Mouse (Mus musculus): ENCODE data around the gene Pon1.

Pon1 gene

GRCm38 (mm10) chr6:5129364-5130093 is 64.2 kb downstream of the Pon1 start:
- H3K27me3 ChIP-seq (ENCODE audit: control insufficient read depth, insufficient read depth, low read length, poor library complexity, severe bottlenecking) = no peaks in the 10 kb centered on the region
- DNase-seq (ENCODE audit: low read depth, low spot score) = no peak
- H3K36me3 ChIP-seq (ENCODE audit: control insufficient read depth, insufficient read depth, low read length, poor library complexity, severe bottlenecking) = no peaks in the 10 kb centered on the region

GRCm38 (mm10) chr6:5120229-5120628 is 73.5 kb downstream of the Pon1 start:
- no peaks in the 10 kb centered on the region for H3K27me3 ChIP-seq (ENCODE audit: control insufficient read depth, insufficient read depth, low read length, poor library complexity, severe bottlenecking)
- H3K36me3 ChIP-seq (ENCODE audit: control insufficient read depth, insufficient read depth, low read length, poor library complexity, severe bottlenecking) = no peaks in the 10 kb centered on the region
- no peak for DNase-seq (ENCODE audit: low read depth, low spot score)

- Histone ChIP-seq H3K36me3 (ENCODE audit: control insufficient read depth, insufficient read depth, low read length, poor library complexity, severe bottlenecking) (no peaks in the 10 kb centered on the region), H3K27me3 (ENCODE audit: control insufficient read depth, insufficient read depth, low read length, poor library complexity, severe bottlenecking) (no peaks in the 10 kb centered on the region)
- no peak for DNase-seq (ENCODE audit: low read depth, low spot score)
These were observed 74.4 kb downstream of the Pon1 start for GRCm38 (mm10) chr6:5119181-5119910.
